Mouse (Mus musculus) adrenal gland, adult (tissue): ENCODE measurements around the gene Otp.
A peak's percentile ranks its signal among the peaks of the same experiment; 100 is the strongest.

Experiments
- DNase-seq, 2 experiments: peaks; one replicate each; pipeline ENCODE4 v3.0.0; 2022 to 2023; ENCODE audit warnings: low spot score in 1 of 2; ENCODE audit not compliant: inconsistent age in 2 of 2

The Otp gene

DNA sequence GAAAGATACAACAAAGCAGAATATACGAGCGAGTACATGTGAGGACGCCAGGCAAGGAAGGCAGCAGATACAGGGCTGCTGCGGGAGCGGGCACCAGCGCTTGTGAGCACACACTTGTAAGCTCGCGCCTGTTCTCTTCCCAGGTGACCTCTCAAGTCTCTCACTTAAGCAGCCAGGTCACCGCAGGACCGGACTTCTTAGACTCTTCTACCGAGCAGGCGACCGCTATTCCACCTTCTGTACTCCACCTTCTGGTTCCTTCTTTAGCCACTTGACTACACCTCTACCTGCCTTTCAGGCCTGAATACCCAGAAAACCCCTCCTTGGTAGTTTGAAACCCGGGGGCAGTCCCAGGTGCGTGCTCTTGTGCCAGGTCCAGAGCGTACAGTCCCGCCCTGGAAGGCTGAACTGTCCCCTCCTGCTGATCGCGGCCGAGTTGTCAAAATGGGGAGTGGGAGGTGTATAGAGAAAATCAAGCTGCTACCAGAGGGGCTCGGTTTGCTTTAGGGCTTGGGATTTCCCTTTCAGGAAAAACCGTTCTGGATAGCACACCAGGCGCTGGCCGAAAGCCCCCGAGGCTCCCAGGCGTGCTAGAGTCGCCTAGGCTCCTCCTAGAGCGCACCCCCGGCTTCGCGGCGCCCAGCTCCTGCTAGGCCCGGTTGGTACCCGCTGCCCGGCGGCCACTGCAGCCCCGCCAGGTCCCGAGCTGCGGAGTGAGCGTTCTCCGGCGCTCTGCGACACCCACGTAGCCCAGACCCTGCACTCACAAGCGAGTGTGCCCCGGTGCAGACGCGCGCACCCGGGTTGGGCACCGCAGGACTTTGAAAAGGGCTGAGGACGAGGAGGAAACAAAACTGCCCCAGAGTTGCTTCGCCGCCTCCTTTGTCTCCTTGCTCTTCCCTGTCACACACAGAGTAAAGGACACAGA lies 2.0 kb upstream of the Otp start:
- DNase-seq: peak in 1 of 2 experiments; percentile 20

DNA sequence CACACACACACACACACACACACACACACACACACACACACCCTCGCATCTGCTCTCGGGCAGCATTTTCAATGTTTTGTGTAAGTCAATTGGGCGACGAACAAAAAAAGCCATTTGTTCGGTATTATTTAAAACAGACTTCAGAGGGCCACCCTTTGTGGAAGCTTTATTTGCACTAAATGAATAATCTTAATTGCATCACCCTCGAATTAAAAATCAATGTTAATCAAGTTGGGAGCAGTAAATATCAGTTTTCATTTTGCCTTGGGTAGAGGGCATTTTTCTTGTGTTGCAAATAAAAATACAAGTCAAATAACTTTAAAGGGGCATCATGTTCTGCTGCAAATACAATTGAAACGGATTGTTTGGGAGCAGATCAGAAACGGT lies 1.4 kb upstream of the Otp start:
- no peak for DNase-seq

DNA sequence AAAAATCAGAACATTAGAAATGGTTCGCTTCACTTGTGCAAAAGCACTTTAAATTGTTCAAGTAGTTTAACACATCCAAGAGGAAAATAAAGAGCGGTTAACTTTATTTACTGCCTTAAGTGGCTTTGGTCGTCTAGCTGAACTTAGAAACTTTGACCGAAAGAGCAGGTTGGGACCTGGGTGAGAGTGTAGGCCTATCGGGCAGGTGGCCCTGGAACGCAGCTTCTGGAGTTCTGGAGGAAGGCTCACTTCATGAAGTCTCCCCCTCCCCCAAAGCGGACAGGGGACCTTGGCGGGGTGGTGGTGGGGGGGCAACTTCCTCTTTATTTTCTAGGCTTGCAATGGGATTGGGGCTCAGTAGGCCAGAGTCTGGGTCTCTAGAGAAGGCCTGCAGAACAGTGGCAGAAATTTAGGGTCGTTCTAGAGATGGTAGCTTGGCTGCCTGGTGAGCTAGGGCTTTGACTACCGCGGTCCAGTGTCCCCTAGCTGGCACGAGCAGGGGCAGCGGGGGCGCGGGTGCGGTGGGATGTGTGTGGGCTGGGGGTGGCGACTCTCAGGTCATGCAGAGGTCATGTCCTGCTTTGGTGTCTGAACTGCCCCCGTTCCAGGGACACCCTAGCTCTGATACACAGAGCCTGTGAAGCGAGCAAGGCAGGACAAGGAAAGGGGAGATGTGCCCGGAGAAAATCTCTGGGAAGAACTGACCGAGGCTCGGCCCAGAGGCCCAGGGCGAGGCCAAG lies 576 bp upstream of the Otp start:
- DNase-seq: peak in 1 of 2 experiments; percentile 19

DNA sequence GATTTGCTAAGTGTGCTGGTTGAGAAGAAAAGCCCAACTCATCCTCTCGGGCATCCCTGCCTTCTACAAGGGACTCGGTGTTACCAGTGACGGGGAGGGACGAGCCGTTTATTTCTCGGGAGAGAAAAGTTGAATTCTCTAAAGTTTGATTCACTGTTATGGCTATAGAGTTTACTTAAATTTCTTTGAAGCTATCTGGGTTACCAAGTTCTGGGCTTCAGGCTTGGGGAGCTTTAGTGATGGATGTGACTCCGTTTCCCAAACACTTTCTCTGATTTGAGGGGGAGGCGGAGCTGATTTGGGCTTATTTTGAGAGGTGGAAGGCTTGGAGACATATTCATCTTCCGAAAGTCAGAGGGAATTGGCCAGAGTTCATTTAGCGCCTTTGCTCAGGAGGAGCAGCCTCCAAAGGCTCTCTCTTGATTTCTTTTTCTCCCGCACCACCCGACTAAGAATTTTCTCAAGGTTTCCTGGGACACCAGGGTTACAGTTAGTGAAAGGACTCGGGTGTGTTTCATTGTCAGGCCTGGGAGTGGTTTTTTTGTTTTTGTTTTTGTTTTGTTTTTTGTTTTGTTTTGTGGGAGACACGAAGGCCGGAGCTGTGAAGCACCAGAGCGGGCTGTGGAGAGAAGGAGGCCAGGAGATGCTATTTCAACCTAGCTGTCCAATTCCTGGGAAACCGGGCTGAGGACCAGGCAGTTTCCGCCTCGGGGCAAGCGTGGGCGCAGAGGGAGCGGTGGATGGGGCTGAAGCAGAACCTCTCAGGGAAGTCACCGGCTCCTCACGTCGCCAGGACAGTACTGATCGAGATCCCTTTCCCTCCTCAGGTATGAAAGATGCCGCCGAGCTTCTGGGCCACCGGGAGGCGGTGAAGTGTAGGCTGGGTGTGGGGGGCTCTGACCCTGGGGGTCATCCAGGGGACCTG lies 1.1 kb downstream of the Otp start:
- DNase-seq: no peak

DNA sequence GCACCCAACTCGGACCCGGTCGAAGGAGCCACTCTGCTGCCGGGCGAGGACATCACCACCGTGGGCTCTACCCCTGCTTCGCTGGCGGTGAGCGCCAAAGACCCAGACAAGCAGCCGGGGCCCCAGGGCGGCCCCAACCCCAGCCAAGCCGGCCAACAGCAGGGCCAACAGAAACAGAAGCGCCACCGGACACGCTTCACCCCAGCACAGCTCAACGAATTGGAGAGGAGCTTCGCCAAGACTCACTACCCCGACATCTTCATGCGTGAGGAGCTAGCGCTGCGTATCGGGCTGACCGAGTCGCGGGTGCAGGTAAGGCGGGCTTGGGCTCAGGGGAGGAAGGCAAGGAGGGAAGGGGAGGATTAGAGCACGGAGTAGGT lies 1.8 kb downstream of the Otp start:
- DNase-seq: peak in 1 of 2 experiments; percentile 21

DNA sequence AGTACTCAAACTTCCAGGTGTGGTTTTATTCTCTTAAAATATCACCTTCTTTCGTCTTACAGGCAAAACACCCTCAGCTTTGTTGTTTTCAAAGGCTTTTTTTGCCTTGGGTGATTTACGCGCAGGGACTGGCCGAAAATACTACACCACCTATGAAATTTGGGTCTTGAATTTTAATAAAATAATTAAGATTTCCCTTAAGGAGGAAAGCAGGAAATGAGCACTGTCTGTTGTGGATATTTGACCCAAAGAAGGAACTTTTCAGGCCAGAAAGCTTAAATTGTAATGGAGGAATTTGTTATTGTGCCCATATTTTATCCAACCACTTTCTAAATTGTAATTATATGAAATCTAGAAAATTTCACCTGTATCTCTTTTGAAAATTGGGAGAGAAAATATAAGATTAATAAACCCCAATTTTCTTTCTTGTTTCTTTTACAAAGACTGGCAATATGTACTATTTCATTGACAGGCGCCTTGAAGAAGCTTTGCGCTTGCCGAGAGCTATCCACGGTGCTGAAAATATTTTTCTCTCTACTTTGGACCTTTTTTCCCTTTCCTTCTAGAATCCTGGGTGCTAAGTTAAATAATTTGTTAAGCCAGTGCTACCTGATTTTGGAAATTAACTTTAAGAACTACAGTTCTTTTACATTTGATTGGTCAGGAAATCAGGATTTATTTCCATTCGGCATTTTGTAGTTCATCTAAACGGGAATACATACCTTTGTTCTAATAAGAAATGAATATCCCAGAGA lies 2.8 kb downstream of the Otp start:
- DNase-seq: peak in 1 of 2 experiments; percentile 54

DNA sequence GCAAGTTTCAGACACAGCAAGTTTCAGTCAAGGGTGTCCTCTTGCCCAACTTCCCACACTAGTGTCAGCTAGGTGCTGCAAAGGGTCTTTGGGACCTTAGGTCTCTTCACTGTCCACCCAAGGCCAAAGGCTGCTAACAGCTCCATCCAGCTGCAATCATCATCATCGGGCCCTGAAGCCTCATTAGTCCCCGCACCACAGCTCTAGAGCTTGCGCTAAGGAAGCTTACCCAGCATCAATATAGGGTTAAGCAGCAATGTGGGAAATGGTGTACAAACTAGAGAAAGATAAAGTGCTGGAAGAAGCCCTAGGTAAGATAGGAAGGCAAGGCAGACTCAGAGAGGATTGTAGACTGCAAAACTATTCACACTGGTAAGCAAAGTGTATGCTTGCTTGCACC lies 5.8 kb downstream of the Otp start:
- no peak for DNase-seq

DNA sequence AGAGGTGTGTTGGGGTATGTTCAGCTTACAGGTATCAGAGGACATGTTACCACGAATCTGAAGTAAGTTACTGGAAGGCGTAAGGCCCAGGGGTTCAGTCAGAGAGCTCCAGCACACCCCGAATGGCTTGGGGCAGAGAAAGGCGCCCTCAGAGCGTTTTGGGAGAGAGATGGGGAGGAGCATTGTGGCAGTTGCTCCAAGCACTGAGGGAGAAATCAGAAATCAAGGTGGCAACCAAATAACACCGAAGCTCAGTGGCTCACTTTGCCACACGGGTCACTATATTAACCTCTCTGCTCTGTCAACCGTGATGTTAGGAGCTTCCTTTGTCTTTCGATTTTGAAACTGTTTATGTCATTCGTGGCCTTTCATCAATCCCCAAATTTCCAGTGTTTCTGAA lies 6.8 kb downstream of the Otp start:
- DNase-seq: no peak

DNA sequence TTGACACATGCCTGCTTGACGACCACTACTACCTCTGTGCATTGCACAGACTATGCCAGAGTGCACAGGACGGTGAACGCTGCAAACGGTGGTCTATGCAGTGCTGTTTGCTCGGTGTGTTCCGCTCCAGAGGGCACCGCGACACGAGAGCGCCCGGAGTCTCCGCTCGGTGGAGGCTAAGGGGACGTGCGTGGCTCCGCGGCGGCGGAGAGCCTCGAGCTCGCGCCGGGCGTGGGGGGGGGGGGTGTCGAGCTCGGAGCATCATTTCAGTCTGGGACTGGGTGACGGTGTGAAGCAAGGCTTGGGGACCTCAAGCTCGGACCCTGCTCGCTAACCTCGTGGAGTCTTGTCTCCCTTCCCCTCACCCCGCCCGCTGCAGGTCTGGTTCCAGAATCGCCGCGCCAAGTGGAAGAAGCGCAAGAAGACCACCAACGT lies 7.3 kb downstream of the Otp start:
- no peak for DNase-seq

DNA sequence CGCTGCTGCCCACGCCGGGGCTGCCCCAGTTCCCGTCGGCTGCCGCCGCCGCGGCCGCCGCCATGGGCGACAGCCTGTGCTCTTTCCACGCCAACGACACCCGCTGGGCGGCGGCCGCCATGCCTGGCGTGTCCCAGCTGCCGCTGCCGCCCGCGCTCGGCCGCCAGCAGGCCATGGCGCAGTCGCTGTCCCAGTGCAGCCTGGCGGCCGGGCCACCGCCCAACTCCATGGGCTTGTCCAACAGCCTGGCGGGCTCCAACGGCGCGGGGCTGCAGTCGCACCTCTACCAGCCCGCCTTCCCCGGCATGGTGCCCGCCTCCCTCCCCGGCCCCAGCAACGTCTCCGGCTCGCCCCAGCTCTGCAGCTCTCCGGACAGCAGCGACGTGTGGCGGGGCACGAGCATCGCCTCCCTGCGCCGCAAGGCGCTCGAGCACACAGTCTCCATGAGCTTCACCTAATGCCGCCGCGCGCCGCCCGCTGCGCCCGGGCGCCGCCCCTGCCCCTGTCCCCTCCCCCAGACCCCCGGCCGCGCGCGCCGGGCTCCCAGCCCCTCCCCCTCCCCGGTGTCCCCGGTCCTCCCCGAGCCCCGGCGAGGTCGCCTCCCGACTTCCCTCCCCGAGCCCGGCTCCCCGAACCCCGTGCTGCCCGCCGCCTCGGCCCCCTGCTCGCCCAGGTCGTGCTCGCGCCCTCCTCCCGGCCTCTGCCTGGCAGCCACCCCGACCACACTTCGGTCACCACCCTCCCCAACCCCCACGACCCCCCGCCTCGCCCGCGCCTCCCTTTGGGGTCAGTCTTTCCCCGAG lies 8.0 kb downstream of the Otp start:
- peak; percentile 19 to 65 for DNase-seq

DNA sequence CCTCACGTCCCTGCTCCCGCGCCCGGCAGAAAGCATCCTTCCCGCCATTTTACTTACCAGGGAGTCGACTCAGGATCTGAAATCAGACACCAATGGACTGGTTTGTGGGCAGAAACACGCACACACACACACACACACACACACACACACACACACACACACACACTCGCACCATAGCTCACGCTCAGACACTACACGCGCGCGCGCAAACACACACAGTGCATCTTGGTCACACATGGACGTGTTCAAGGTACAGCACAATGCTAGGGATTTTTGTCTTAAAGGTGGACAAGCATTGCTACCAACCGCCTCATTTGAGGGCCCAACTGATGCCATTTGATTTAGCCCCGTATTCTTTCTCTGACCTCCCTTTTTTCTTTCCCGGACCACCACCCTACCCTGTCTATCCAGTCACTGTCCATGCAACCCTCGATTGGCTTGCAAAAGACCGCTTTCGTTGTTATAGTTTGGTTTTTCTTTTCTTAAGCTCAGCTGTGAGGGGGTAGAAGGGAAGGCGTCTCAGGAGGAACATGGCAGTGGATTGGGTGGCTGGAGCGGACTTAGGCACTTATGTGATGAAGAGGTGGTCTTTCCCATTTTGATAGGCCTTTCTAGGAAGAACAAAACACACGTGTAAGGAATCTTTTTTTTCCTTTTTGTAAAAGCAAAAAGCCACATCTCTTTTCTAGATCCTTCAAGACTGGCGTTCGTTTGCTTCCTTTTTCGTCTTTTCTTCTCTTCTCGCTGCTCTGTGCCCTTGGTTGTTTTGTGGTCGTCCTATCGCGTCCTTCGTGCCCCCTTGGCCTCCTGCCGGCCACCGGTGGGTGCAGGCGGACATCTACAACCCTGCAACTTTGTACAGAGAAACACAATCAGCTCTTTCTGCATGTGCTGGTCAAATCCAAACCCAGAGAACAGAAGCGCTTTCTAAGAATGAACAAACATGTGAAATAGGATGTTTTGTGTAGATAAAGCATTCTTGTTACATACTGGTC lies 8.9 kb downstream of the Otp start:
- peak in 1 of 2 experiments; percentile 24 for DNase-seq

DNA sequence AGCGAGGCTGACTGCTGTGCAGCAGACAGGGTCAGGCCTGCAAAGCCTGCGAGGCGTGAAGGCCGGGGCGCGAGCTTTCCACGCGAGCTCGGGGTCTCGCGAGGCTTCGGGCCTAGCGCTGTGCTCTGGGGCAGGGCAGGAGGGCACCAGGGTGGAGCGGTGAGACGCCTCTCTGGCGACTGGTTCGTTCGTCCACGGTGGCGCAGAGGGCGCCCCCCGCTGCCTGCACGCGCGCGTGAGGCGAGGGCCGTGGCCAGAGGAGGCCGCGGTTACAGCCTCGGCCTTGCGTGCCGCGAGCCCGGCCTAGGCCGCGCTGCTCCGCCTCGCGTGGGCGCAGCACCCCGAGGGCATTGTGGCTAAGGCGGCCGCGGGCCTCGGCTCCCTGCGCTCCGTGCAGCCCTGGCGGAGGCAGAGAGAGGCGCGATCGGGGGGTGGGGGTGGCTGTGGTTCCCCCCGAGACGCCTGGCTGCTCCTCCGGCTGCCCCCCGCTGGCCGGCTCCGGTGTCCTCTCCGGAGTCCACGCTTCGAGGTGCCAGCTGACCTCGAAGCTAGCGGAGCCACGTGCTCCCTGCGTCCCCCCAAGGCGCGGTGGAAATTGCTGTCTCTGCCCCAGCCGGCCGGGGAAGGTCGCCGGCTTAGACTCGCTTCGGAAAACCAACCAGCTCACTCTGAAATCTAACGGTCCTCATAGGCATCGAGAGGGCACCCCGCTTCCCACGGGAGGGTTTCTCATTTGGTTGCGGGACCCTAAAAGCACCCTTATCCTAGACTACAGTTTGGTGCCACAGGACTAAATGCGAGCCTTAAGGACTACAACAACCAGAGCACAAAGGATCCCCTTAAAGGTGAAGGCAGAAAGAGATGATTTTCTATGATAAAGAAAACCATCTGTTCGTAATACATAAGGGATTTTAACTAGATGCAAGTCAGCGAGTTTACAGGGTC lies 10.2 kb downstream of the Otp start:
- DNase-seq: peak in 1 of 2 experiments; percentile 25

DNA sequence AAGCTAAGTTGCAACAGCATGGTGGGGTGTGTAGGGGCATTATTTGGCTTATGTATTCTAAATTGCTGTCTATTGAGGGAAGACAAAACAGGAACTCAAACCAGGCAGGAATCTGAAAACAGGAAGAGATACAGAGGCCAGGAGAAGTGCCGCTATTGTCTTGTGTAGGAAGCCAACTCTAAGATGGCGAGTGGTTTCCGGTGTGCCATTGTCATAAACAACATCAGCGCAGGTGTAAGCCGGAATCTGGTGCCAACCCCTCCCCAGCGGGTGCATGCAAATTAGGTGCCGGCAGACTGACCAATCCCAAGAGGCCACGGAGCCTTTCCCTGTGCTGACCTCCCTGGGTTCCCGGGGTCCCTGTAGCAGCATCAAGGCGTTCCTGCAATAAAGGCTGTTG lies 32.4 kb downstream of the Otp start:
- no peak for DNase-seq

DNA sequence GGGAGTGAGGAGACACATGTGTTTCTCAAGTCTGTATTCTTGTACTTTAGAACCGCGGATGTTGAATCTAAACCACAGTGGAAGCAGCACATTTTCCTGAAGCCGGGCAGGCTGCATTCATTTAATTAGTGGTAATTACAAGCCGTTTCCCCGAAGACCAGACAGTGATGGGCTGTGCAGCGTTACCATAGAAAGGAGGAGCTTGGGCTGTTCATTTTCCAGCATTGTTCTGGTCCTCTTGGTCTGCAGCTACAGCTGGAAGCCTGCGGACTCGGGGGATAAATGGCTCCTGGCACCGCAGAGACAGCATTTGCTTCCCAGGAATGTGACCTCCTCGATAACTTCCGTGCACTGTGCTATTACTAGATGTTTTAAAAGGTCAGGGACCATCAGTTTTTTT lies 37.6 kb downstream of the Otp start:
- DNase-seq: peak in 1 of 2 experiments; percentile 26

DNA sequence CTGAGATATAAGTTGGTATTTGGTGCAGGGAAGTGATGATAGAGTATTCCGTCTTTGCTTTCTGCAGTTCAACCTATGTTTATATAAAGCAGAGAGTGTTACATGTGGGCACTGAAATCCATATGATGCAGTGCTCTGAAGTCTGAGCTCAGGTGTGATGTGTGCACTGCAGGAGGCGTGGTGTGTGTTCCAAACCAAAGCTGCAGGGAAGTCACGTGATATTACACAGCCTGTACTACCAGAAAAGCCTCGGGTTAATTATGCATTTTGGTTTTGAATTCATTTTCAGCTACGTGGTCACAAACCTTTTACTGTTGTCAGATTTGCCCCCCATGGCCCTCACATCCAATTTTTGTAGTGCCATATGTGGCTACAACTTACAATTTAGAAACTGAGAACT lies 40.3 kb downstream of the Otp start:
- no peak for DNase-seq

DNA sequence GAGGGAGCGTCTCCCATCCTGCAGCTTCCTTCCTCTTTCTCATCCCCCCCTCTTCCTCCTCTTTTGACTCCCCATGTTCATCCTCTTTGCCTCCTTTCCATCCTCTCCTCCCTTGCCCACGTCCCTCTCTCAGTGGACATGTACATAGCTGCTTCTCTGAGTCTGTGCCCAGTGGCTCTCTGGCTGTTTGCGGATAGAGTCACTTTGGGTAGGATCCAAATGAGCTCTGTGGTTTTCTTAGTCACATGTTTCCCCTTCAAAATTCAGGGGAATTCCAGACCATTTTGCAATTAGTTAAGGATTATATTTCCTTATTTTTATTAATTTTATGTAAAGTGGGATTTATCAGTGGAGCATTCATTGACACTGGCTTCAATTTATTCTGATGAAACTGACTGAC lies 52.7 kb downstream of the Otp start:
- no peak for DNase-seq
